Comparison of ENCODE assay signal across 10 mouse cellular contexts in genomic region chr2:43738562-43739112, GRCm38 (mm10). TPM values are rescaled to one million over a fixed set of nuclear protein-coding genes. Genes with fewer than 3 reads are reported as not detected.
A peak's percentile ranks its signal among the peaks of the same experiment; 100 is the strongest.
DNase-seq lines count a peak whose midpoint lies in the region; ATAC-seq and TF ChIP-seq lines count a peak whose summit lies in the region.
"Had no signal": no experiment of that assay in that cellular context is flagged by ENCODE, and none has a peak within 500 bp of the region (broad histone marks: within the 10 kb centered on the region; RNA-seq: fewer than 3 reads in every experiment).

No protein-coding gene starts in this region.

- peak overlapping the region; percentile 44 for H3K4me2 ChIP-seq in liver, postnatal 0 days (ENCODE audit: low read depth, low read length)
- H3K4me2 ChIP-seq in hindbrain, embryonic 12.5 days (replicated peaks): no peak overlapping the region
- H3K4me2 ChIP-seq: embryonic facial prominence, embryonic 13.5 days had no signal

- no peak overlapping the region for H3K9ac ChIP-seq in liver, adult 2 months (ENCODE audit: low read depth, low read length)
- 0 out of 2 replicates have a peak overlapping the region, but pooled peaks have one; percentile 38 for H3K9ac ChIP-seq in liver, postnatal 0 days (replicated peaks)
- no peak overlapping the region for H3K9ac ChIP-seq in hindbrain, embryonic 12.5 days
- H3K9ac ChIP-seq: embryonic facial prominence, embryonic 13.5 days had no signal

- H3K4me1 ChIP-seq in liver, adult 2 months (ENCODE audit: control insufficient read depth, insufficient read depth, low read length): no peaks in the 10 kb centered on the region
- no peaks in the 10 kb centered on the region for H3K4me1 ChIP-seq in liver, postnatal 0 days (ENCODE audit: insufficient read depth)
- peaks cover 13% of the 10 kb centered on the region for H3K4me1 ChIP-seq in thymus, adult 2 months (replicated peaks; ENCODE audit: control insufficient read depth, insufficient read depth, low read length)
- no peaks in the 10 kb centered on the region for H3K4me1 ChIP-seq in hindbrain, embryonic 12.5 days
- H3K4me1 ChIP-seq: embryonic facial prominence, embryonic 13.5 days had no signal

- no peak for TF ChIP-seq CTCF in liver, adult 2 months (IDR thresholded peaks at IDR 0.05; ENCODE audit: low read depth, low read length)
- no peak for TF ChIP-seq CTCF in liver, postnatal 0 days (IDR thresholded peaks at IDR 0.05; ENCODE audit: low read depth)
- no peak for TF ChIP-seq CTCF in thymus, adult 2 months (IDR thresholded peaks at IDR 0.05; ENCODE audit: borderline replicate concordance, control insufficient read depth, extremely low read depth, insufficient read depth, low read length, poor library complexity)

- intact Hi-C loops in left cerebral cortex, postnatal 36 days (cut with DNase I): no loop called here

- H3K79me2 ChIP-seq in liver, adult 2 months (ENCODE audit: control insufficient read depth, insufficient read depth, low read length): no peaks in the 10 kb centered on the region

- no peaks in the 10 kb centered on the region for H3K36me3 ChIP-seq in liver, adult 2 months (ENCODE audit: control insufficient read depth, insufficient read depth, low read length)
- no peaks in the 10 kb centered on the region for H3K36me3 ChIP-seq in liver, postnatal 0 days (replicated peaks; ENCODE audit: insufficient read depth, low read length)
- no peaks in the 10 kb centered on the region for H3K36me3 ChIP-seq in thymus, adult 2 months (ENCODE audit: control insufficient read depth, insufficient read depth, low read length)
- no peaks in the 10 kb centered on the region for H3K36me3 ChIP-seq in hindbrain, embryonic 12.5 days
- H3K36me3 ChIP-seq: embryonic facial prominence, embryonic 13.5 days had no signal

- H3K4me3 ChIP-seq in liver, adult 2 months (ENCODE audit: insufficient read depth, low read depth, low read length): no peak overlapping the region
- 0 out of 2 replicates have a peak overlapping the region, but pooled peaks have one; percentile 10 for H3K4me3 ChIP-seq in liver, postnatal 0 days (ENCODE audit: low read depth, low read length)
- H3K4me3 ChIP-seq in thymus, adult 2 months (ENCODE audit: control insufficient read depth, insufficient read depth, low read length): peak overlapping the region; percentile 13; the same call in 1 of the 2 replicates
- H3K4me3 ChIP-seq in hindbrain, embryonic 12.5 days: no peak overlapping the region
- H3K4me3 ChIP-seq: embryonic facial prominence, embryonic 13.5 days had no signal

- no peaks in the 10 kb centered on the region for H3K9me3 ChIP-seq in liver, postnatal 0 days (ENCODE audit: low read length)
- H3K9me3 ChIP-seq in hindbrain, embryonic 12.5 days (replicated peaks): no peaks in the 10 kb centered on the region
- H3K9me3 ChIP-seq: embryonic facial prominence, embryonic 13.5 days had no signal

- no peak for TF ChIP-seq EP300 in liver, postnatal 0 days (IDR thresholded peaks at IDR 0.05; ENCODE audit: low read depth)

- peak; percentile 62; the same call in 1 of the 2 replicates for ATAC-seq in liver, postnatal 0 days
- ATAC-seq in hindbrain, embryonic 12.5 days (ENCODE audit: low FRiP score): no peak
- ATAC-seq: intestine, postnatal 0 days had no signal

- TF ChIP-seq POLR2A in liver, adult 2 months (IDR thresholded peaks at IDR 0.05; ENCODE audit: extremely low read depth, insufficient read depth, low read length): no peak
- TF ChIP-seq POLR2A in thymus, adult 2 months (IDR thresholded peaks at IDR 0.05; ENCODE audit: control insufficient read depth, extremely low read depth, insufficient read depth, low read length, poor library complexity): no peak

- no peaks in the 10 kb centered on the region for H3K27me3 ChIP-seq in liver, adult 2 months (ENCODE audit: control insufficient read depth, insufficient read depth, low read length)
- H3K27me3 ChIP-seq in liver, postnatal 0 days (ENCODE audit: insufficient read depth, low read length): no peaks in the 10 kb centered on the region
- H3K27me3 ChIP-seq in thymus, adult 2 months (ENCODE audit: control insufficient read depth, insufficient read depth, low read length): no peaks in the 10 kb centered on the region
- H3K27me3 ChIP-seq in hindbrain, embryonic 12.5 days: no peaks in the 10 kb centered on the region
- H3K27me3 ChIP-seq: embryonic facial prominence, embryonic 13.5 days had no signal

- DNase-seq in liver, adult 2 months (ENCODE audit: extremely low read depth, low read depth, low spot score): peak; percentile 35
- no peak for DNase-seq in liver
- DNase-seq in T-cell, adult 2 months (ENCODE audit: low spot score): peak; percentile 77
- DNase-seq in liver, postnatal 0 days: peak; percentile 22
- peak; percentile 41 for DNase-seq in thymus, adult 2 months
- no peak for DNase-seq in cerebellum, adult 11 months
- DNase-seq in left cerebral cortex, postnatal 36 days (ENCODE audit: low spot score in 2 of 2): no peak

- 85% methylated on average over 10 of the region's 10 CpGs for WGBS in liver, adult 2 months
- 35% methylated on average over 10 of the region's 10 CpGs for WGBS in liver, postnatal 0 days (ENCODE audit: insufficient replicate concordance)
- 9% methylated on average over 10 of the region's 10 CpGs for WGBS in thymus, adult 2 months
- WGBS in hindbrain, embryonic 12.5 days: 87% methylated on average over 10 of the region's 10 CpGs

- H3K27ac ChIP-seq in liver, adult 2 months (replicated peaks; ENCODE audit: insufficient read depth, low read depth, low read length): peak overlapping the region; percentile 12; the same call in 1 of the 2 replicates
- H3K27ac ChIP-seq in liver, postnatal 0 days (ENCODE audit: low read depth): peak overlapping the region; percentile 88
- peak overlapping the region; percentile 93 for H3K27ac ChIP-seq in thymus, adult 2 months (ENCODE audit: control insufficient read depth, insufficient read depth, low read length)
- H3K27ac ChIP-seq in hindbrain, embryonic 12.5 days: no peak overlapping the region
- H3K27ac ChIP-seq: embryonic facial prominence, embryonic 13.5 days had no signal

RNA-seq across cellular contexts. Expression of gene Arhgap15, which starts 10.0 kb away (rescaled TPM):
- 2.4 and 2.7 TPM in 2 replicates for total RNA-seq in liver, adult 2 months (2014; rRNA removed)
- polyA plus RNA-seq in liver, adult 2 months (2012; rRNA removed): 0.06 and 0.12 TPM in 2 replicates
- 5.3 and 6.3 TPM in 2 replicates for polyA plus RNA-seq in liver, postnatal 0 days (2015; fragmentation: Nextera tagmentation; extraction: Ambion mirVana)
- 8.6 and 9.5 TPM in 2 replicates for polyA plus RNA-seq in thymus, adult 2 months (2012; rRNA removed)
- polyA plus RNA-seq in hindbrain, embryonic 12.5 days (2016; fragmentation: Nextera tagmentation; extraction: Ambion mirVana): 1.2 and 1.4 TPM in 2 replicates
- total RNA-seq in left cerebral cortex, postnatal 36 days (2021): 10 to 100 TPM in 1 of 2 experiments, 1 to 10 TPM in 1; 7.6 to 12.2 TPM

Comparison
In these comparisons a context has a peak if more than half of its experiments do, and no peak if none do; other contexts are left out.
1. DNase-seq: peak in liver, adult 2 months (single experiment), T-cell, adult 2 months (single experiment), liver, postnatal 0 days (single experiment) and thymus, adult 2 months (single experiment); none in liver (single experiment), cerebellum, adult 11 months (single experiment) and left cerebral cortex, postnatal 36 days (0 of 2).
2. H3K4me3 ChIP-seq: peak in liver, postnatal 0 days (single experiment) and thymus, adult 2 months (single experiment); none in liver, adult 2 months (single experiment) and hindbrain, embryonic 12.5 days (single experiment).